Mouse (Mus musculus) liver, embryonic 14.5 days (tissue): Measurements from ENCODE around the gene Mob2. TPM values are rescaled to one million over a fixed set of nuclear protein-coding genes. Genes with fewer than 3 reads are reported as not detected.

Experiments used
- ATAC-seq: fragments of 200-750 bp; cut with Nextera tagmentation; 2 replicates; pipeline ENCODE4 v1.8.0; 2017; ENCODE audit warnings: moderate number of reproducible peaks, mild to moderate bottlenecking, moderate library complexity; ENCODE audit not compliant: insufficient read depth
- DNase-seq, 3 experiments: peaks; one replicate each; pipeline ENCODE4 v3.0.0-alpha.2; 2012 to 2013; ENCODE audit warnings: low read depth in 3 of 3, low spot score in 3 of 3
- H3K27ac ChIP-seq: fragments of 300-500 bp; sonication (generic); 2 replicates; pipeline ENCODE4 v1.5.1; 2014; ENCODE audit warnings: moderate library complexity, mild to moderate bottlenecking, control low read depth, inconsistent platforms
- H3K27me3 ChIP-seq: fragments of 300-500 bp; sonication (generic); 2 replicates; pipeline ENCODE4 v1.6.1; 2014; ENCODE audit warnings: mild to moderate bottlenecking, low read length, moderate library complexity; ENCODE audit not compliant: control insufficient read depth, insufficient read depth
- H3K36me3 ChIP-seq: fragments of 300-500 bp; sonication (generic); replicated peaks from 2 replicates; pipeline ENCODE4 v1.6.1; 2014; ENCODE audit warnings: low read depth; ENCODE audit not compliant: control insufficient read depth, insufficient read depth
- H3K4me1 ChIP-seq, 2 experiments: fragments of 200-500 bp in 1 of 2; fragments of 300-500 bp in 1 of 2; sonication (generic) in 1 of 2; replicated peaks; 2 replicates each; pipeline ENCODE4 v1.6.1; 2012 to 2014; ENCODE audit warnings: antibody characterized with exemption in 1 of 2, inconsistent platforms in 1 of 2, low read length in 1 of 2; ENCODE audit not compliant: control insufficient read depth in 2 of 2, insufficient read depth in 2 of 2
- H3K4me2 ChIP-seq: fragments of 300-500 bp; sonication (generic); 2 replicates; pipeline ENCODE4 v1.6.1; 2014; ENCODE audit warnings: low read depth, mild to moderate bottlenecking, control low read depth, moderate library complexity
- H3K4me3 ChIP-seq, 2 experiments: fragments of 200-500 bp in 1 of 2; fragments of 300-500 bp in 1 of 2; sonication (generic) in 1 of 2; 2 replicates each; pipeline ENCODE4 v1.5.1; 2012 to 2014; ENCODE audit warnings: low read depth in 2 of 2, low read length in 2 of 2, mild to moderate bottlenecking in 2 of 2, control low read depth in 1 of 2, inconsistent platforms in 1 of 2, moderate library complexity in 1 of 2; ENCODE audit not compliant: insufficient read depth in 1 of 2
- H3K9ac ChIP-seq: fragments of 300-500 bp; sonication (generic); replicated peaks from 2 replicates; pipeline ENCODE4 v1.6.1; 2014; ENCODE audit warnings: mild to moderate bottlenecking, control low read depth, moderate library complexity
- H3K9me3 ChIP-seq: fragments of 300-500 bp; sonication (generic); 2 replicates; pipeline ENCODE4 v1.6.1; 2016; ENCODE audit warnings: low read length, mixed read lengths; ENCODE audit not compliant: control insufficient read depth
- CTCF ChIP-seq: IDR thresholded peaks from 2 replicates; pipeline ENCODE4 v1.5.1; 2016; ENCODE audit warnings: antibody characterized with exemption, low read depth, control low read depth
- EP300 ChIP-seq: IDR thresholded peaks from 2 replicates; pipeline ENCODE4 v1.6.1; 2016; ENCODE audit warnings: antibody characterized with exemption, low read depth
- WGBS: fragments of 180-500 bp; shearing (Covaris S2); extraction: QIAGEN DNeasy Blood & Tissue Kit; methylation state at CpG from one replicate; pipeline ENCODE4 v1.1.7; 2014; ENCODE audit not compliant: insufficient replicate concordance; 5-methylcytosine and 5-hydroxymethylcytosine counted together
- polyA plus RNA-seq, 2 experiments: library from polyadenylated mRNA; depleted of rRNA in 1 of 2; stranded (reverse) in 1 of 2; unstranded in 1 of 2; fragments of >200 nt; fragmentation: Nextera tagmentation in 1 of 2; extraction: Ambion mirVana in 1 of 2; gene quantifications; 2 replicates each; pipeline versions ENCODE4 v1.2.1 to v1.2.3; 2012 to 2014

Gene Mob2
- polyA plus RNA-seq, 2 experiments = 41.5 to 68.8 TPM

DNA sequence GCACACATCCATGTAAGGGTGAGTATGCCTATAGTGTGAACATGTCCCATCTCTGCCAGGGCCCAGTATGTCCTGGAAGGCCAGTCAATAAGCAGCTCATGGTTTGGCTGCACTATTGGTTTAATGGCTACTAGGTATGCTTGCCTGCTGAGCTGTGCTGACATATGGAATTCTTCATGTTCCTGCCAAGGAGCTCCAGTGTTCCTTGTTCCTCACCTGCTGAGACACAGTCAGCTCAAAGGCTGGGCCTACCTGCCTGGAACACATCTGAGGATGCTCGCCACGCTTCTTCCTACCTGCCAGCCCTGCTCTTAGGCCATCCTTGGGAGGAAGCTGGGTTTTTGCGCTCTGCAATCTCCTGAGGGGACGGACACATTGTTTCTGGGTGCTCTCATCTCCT, 81.6 kb downstream of the Mob2 start:
- no peaks in the 10 kb centered on the region for H3K27me3 ChIP-seq
- TF ChIP-seq EP300 (no peak), CTCF (no peak)
- no peak overlapping the region for H3K4me3 ChIP-seq
- DNase-seq (no peak), ATAC-seq (no peak)
- H3K27ac ChIP-seq = no peak overlapping the region
- no peaks in the 10 kb centered on the region for H3K4me1 ChIP-seq
- 61% methylated on average over 4 of the region's 4 CpGs for WGBS
- no peaks in the 10 kb centered on the region for H3K9me3 ChIP-seq
- no peak overlapping the region for H3K9ac ChIP-seq
- H3K4me2 ChIP-seq = no peak overlapping the region
- H3K36me3 ChIP-seq = no peaks in the 10 kb centered on the region

DNA sequence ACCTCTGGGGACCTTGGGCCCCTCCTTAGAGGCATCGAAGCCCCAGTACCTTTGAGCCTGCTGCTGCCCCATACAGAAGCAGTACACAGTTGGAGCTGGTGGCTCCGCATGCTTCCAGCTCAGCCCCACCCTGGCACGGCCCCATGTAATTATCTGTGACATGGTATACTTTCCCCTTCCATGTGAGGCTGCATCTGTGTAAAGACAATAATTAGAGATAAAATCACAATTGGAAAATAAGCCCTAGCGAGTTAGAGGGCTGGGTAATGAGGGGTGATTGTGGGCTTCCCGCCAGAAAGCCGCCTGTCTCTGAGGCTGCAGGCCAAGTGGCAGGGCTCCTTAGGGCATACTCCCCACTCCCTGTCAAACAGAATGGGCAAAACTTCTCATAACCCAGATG, 82.9 kb downstream of the Mob2 start:
- H3K9me3 ChIP-seq = no peaks in the 10 kb centered on the region
- no peaks in the 10 kb centered on the region for H3K4me1 ChIP-seq
- H3K36me3 ChIP-seq = no peaks in the 10 kb centered on the region
- no peak overlapping the region for H3K4me2 ChIP-seq
- H3K27ac ChIP-seq = no peak overlapping the region
- H3K27me3 ChIP-seq = no peaks in the 10 kb centered on the region
- 60% methylated on average over 6 of the region's 6 CpGs for WGBS
- DNase-seq = no peak
- no peak overlapping the region for H3K4me3 ChIP-seq
- ATAC-seq = no peak
- TF ChIP-seq CTCF (no peak), EP300 (no peak)
- H3K9ac ChIP-seq = no peak overlapping the region

- Histone ChIP-seq H3K9ac (no peak overlapping the region), H3K4me3 (no peak overlapping the region), H3K27me3 (no peaks in the 10 kb centered on the region), H3K4me2 (no peak overlapping the region), H3K9me3 (no peaks in the 10 kb centered on the region), H3K27ac (no peak overlapping the region), H3K36me3 (no peaks in the 10 kb centered on the region), H3K4me1 (no peaks in the 10 kb centered on the region)
- no peak for ATAC-seq
- WGBS = 19% methylated on average over 7 of the region's 7 CpGs
- peak in 1 of 3 experiments; percentile 9 for DNase-seq
- TF ChIP-seq CTCF = peak; percentile 64
- no peak for TF ChIP-seq EP300
These were observed 87.8 kb downstream of the Mob2 start for GRCm38 (mm10) chr7:141972831-141973619.

- H3K4me2 ChIP-seq = no peak overlapping the region
- WGBS = 51% methylated on average over 2 of the region's 2 CpGs
- no peak overlapping the region for H3K4me3 ChIP-seq
- ATAC-seq (no peak), DNase-seq (no peak)
- no peaks in the 10 kb centered on the region for H3K4me1 ChIP-seq
- no peaks in the 10 kb centered on the region for H3K36me3 ChIP-seq
- H3K27me3 ChIP-seq = no peaks in the 10 kb centered on the region
- H3K9ac ChIP-seq = no peak overlapping the region
- no peak overlapping the region for H3K27ac ChIP-seq
- no peak for TF ChIP-seq EP300
- no peak for TF ChIP-seq CTCF
- H3K9me3 ChIP-seq = no peaks in the 10 kb centered on the region
These were observed 94.6 kb downstream of the Mob2 start for GRCm38 (mm10) chr7:141966281-141966680.

DNA sequence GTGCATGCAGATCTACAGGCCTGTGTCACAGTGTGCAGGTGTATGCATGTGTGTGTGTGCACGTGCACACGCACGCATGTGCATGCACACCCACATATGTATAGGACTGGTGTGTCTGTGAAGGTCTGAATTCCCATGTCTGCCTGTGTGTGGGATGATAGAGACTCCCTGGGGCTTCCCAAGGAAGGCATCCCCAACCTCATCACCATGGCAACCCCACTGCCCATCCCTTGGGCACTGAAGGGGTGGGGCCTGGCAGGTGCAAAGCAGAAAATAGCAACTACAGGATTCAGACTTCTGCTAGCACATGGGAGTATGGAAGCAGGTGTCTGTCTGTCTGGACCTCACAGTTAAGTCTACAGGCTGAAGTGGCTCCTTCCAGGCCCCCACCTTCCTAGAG, 98.3 kb downstream of the Mob2 start:
- Histone ChIP-seq H3K4me1 (no peaks in the 10 kb centered on the region), H3K4me2 (no peak overlapping the region), H3K27me3 (no peaks in the 10 kb centered on the region), H3K36me3 (no peaks in the 10 kb centered on the region), H3K9ac (no peak overlapping the region), H3K27ac (no peak overlapping the region), H3K4me3 (no peak overlapping the region), H3K9me3 (no peaks in the 10 kb centered on the region)
- DNase-seq = no peak
- 78% methylated on average over 3 of the region's 3 CpGs for WGBS
- no peak for ATAC-seq
- no peak for TF ChIP-seq EP300
- no peak for TF ChIP-seq CTCF
